Mouse (Mus musculus) common myeloid progenitor, adult 5-6 weeks (primary cell): Measurements from ENCODE around the gene Gfral. TPM values are rescaled to one million over a fixed set of nuclear protein-coding genes. Genes with fewer than 3 reads are reported as not detected.

Source experiments
- ATAC-seq: replicated peaks from 2 replicates; pipeline ENCODE4 v1.8.0; 2016; ENCODE audit warnings: low read depth, mild to moderate bottlenecking, moderate TSS enrichment, inconsistent platforms; ENCODE audit not compliant: poor library complexity, severe bottlenecking
- total RNA-seq: library from RNA; stranded (forward); fragments of 200-1000, 187-1606 nt; gene quantifications from 2 replicates; pipeline ENCODE4 v1.2.3, GENCODE M21; 2017

The Gfral gene
- not detected in 2 replicates for total RNA-seq

GRCm38 (mm10) chr9:76213557-76213956, at the start of gene Gfral:
TSS of gene Gfral (minus strand) at chr9:76213657.
- ATAC-seq: no peak

DNA sequence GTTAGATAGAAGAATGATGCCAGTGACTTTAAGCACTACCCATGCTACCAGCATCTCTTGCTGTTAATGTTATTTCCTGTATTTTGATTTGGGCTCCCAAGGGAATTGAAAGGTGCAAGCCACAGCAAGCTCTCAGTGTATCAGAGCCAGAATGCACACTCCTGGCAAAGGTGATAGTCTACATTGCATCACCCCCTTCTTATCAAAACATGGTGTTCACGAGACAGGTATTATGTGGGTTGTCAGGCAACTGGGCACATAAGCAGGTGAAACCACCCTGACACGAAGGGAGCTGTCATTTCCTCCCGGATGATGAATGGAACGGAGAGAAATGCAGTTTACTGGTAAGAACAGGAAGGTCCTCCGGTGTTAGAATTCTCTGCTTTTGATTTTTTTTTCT, 44.3 kb upstream of the Gfral start:
- ATAC-seq: no peak

GRCm38 (mm10) chr9:76252544-76252943, 39.1 kb upstream of the Gfral start:
- ATAC-seq: no peak

- ATAC-seq: no peak
Observed at GRCm38 (mm10) chr9:76252109-76252508, 38.7 kb upstream of the Gfral start.

GRCm38 (mm10) chr9:76242322-76242721, 28.9 kb upstream of the Gfral start:
- no peak for ATAC-seq

DNA sequence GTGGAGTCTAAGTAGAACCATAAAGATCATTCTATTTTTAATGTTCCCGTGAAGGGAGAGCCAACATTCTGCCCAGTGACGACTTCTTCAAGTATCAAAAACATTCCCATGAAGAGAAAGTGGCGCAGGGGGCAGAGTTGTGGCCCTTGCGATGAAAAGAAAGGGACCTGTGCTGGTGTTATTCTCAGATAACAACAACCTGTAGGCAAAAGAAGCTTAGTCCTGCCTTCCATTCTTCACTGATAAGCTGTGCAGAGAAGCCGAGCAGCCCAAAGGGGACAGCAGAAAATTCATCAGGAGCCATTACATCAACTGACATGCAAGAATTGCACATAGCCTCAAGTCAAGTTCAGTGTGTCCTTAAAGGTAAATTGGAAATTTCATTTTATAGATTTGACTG, 24.5 kb upstream of the Gfral start:
- no peak for ATAC-seq

DNA sequence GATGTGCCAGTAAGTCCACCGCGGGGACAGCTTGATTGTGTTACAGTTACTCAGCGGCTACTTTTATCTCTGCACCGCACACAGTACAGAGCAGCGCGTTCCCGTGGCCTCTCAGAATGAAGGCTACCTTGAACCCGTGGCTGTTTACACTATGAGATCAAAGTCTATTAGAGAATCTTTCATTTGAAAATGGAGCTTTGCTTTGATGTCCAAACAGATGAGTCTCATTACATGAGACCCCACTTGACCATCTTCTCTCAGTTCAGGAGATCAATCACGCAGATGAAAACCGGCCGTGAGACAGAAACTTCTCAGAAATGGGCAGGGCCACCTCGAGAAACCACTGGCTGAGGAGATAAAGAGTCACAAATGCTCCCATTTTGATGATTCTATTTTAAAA, 23.8 kb upstream of the Gfral start:
- no peak for ATAC-seq

GRCm38 (mm10) chr9:76236626-76237025, 23.2 kb upstream of the Gfral start:
- ATAC-seq: peak; percentile 96

DNA sequence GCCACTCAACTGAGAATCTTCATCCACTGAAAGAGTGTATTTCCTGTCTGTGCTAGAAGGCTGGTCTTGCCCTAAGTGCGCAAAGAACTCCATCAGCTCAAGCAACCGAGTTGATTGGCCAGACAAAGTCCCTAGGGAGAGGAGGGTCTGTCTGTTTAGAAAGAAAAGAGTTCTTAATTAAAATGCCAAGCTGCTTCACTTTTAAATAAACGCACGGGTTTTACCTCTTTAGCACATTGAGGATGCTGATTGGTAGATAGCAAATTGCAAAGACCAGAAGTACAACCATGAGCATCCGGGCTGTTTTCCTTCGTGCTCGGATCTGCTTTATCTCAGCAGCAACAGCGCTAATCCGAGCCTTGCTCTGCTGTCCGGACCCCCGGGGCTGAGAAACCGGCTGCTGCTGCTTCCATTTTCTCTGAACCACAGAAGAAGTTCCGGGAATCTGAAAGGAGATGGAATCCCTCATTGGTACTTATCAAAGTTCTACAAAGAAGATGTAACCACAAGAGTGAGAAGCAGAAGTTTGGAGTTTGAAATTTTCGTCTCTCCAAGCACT, 22.6 kb upstream of the Gfral start:
- peak; percentile 58 for ATAC-seq

- ATAC-seq: no peak
Observed at GRCm38 (mm10) chr9:76234899-76235298, 21.4 kb upstream of the Gfral start.

DNA sequence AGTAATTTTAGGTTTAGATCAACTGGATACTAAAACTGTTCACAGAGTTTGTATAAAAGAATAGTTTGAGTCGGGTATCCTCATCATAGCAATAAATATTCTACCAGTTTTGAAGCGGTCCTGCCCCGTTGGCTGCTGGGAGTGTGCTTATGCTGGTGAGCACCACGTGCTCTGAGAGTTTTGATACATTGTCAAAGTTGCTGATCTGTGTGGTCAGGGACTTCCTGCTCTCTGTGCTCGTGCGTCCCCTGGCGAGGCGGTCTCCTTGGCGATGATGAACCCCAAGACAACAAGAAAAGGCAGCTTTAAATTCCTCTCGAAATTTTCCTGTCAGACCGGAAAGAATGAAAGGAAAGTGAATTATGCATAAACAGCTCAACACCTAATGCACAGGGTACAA, 16.9 kb upstream of the Gfral start:
- peak; percentile 100 for ATAC-seq

- ATAC-seq: no peak
Observed at GRCm38 (mm10) chr9:76217178-76217975, 3.9 kb upstream of the Gfral start.

DNA sequence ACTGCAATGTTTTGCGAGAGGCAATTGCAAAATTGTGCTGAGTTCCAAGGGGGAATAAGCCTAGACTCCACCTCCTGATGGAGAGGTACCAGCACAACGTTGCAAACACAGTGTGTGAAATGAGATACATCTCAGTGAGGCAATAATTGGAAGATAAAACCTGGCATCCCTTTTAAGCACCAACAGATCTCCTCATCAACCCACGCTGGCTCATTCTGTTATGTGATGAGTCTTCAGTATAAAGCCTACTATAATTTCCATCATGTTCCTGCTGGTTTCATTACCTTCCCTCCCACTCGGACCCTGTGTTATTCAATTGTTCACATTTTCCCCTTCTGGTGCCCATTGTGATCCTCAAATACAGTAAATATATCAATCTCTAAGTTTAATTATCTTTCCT, 1.2 kb upstream of the Gfral start:
- no peak for ATAC-seq

- ATAC-seq: no peak
Observed at GRCm38 (mm10) chr9:76196917-76197316, 16.5 kb downstream of the Gfral start.

GRCm38 (mm10) chr9:76179221-76179620, 34.2 kb downstream of the Gfral start:
- ATAC-seq: no peak

GRCm38 (mm10) chr9:76172686-76173295, 40.7 kb downstream of the Gfral start:
- ATAC-seq: no peak

DNA sequence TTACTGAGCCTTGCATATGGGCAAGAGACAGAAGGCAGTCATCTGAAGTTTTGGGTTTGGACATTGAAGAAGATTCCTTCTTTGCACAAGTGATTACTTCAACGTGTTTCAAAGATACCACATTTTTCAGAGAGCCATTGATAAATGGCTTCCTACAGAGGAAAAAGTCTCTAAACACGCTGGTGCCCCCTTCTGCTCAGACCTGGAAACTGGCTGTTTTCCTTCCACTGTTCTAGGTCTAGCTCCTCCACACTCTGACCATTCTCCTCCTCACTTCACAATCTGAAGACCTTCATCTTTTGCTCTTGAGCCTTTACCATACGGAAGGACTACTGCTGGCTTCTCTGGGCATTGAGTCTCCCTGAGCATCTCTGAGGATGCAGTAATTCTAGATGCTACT, 45.1 kb downstream of the Gfral start:
- no peak for ATAC-seq

DNA sequence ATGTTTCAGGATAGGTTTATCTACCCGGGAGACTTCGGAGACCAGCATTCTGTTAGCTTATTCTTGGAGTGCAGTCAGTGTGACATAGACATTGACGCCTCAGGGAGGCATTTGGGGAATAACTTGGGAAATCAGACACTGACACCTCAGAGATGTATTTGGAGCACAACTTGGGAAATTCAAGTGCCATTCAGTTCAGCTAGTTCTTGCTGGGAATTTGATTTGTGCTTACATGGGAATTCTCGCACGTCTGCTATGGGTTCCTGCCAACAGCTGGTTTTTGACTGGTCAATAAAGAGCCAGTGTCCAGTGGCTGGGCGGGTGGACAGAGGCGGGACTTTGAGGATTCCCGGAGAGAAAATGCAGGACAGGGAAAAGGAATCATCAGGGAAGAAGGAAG, 51.0 kb downstream of the Gfral start:
- no peak for ATAC-seq

- no peak for ATAC-seq
Observed at GRCm38 (mm10) chr9:76145593-76145992, 67.9 kb downstream of the Gfral start.

- no peak for ATAC-seq
Observed at GRCm38 (mm10) chr9:76138378-76139109, 74.9 kb downstream of the Gfral start.

DNA sequence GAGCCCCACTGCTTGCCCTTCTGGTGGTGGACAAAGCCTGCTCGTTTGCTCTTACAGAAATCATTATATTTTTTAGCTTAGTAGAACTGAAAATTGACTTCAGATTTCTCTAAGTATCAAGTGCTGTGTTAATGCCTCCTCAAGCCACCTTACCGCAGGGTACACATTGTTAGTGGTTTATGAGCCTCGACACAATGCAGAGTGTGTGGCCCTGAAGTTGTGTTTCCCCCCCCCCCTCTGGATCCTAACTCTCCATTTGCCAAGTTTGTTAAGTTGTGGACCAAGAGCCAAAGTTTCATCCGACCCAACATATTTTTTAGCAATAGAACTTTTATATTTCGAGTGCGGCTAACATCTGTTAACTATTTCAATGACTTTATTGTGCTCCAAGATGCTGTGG, 79.4 kb downstream of the Gfral start:
- no peak for ATAC-seq
